Mouse (Mus musculus) urinary bladder, postnatal 25 days (tissue): Measurements from ENCODE around the gene Cxcr6.
A peak's percentile ranks its signal among the peaks of the same experiment; 100 is the strongest.

Source experiments
- DNase-seq: peaks from one replicate; pipeline ENCODE4 v3.0.0; 2022; ENCODE audit warnings: low spot score

The Cxcr6 gene

DNA sequence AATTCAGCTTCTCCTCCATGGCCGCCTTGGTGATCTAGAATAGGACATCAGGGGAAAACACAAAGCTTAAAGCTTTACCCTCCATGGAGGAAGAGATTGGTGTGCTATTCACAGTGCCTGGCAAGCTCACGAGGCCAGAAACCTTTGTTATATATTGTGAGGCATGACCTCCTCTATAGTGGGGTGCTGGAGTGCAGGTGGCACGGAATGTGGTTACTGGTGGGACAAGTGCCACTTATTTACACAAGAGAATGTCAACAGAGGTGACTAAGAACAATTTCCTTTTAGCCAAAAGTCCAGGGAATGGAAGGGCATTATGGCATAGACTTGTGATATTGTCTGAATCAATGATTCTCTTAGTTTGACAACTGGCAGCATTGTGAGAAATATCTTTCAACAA is 20.4 kb downstream of the Cxcr6 start:
- no peak for DNase-seq

DNA sequence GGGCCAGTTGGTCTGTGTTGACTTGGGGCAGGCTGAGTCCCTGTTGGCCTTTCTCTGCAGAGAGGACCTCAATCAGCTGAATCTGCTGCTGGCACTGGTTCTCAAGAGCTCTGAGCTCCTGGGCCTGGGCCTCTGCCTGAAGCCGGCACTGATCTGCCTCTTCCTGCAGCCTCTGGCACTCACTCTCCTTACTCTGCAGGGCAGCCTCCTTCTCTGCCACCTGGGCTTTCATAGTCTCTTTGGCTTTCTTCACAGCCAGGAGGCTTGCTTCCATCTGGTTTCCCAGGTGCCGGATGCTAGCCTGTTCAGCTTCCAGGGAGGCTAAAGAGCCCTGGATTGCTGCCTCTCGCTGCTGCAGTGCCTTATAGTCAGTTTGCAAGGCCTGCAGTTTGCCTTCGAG is 22.6 kb downstream of the Cxcr6 start:
- DNase-seq: no peak

GRCm38 (mm10) chr9:123835851-123836250 is 29.6 kb downstream of the Cxcr6 start:
- DNase-seq: no peak

DNA sequence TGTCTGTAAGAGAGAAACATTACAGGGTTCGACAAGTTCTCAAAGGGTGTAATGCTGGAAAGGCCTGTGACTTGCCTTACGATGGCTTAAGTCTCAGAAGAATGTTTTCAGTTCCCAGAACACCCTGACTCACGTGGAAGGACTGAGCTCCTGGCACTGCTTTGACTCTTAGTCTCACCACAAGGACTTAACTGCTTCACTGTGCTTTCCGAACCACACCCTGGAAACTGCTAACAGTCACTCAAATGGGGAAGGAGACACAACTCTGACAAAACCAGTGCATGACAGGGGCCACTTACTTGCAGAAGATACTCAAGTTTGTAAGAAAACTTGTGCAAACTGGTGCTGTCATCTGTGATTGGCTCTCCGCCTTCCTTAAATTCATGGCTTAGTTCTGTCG is 34.0 kb downstream of the Cxcr6 start:
- no peak for DNase-seq

DNA sequence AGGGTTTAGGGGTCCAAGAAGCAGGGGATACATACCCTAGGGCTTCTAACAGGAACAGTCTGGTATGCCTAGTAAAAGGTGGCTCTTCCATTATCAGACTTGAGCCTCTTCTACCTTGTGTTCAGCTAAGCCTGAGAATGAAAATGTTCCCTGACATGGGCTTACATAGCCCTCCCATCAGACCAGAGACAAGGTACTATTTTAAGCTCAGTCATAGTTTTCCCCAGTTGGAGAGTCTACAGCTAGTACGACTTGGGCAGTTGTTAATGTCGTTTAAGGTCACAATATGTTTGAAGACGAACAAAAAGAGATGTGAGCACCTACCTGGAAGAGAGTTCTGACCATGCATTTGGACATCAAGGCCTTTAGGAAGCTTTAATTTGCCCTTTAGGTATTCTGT is 38.2 kb downstream of the Cxcr6 start:
- no peak for DNase-seq

- no peak for DNase-seq
Measured at GRCm38 (mm10) chr9:123845120-123845519, 38.8 kb downstream of the Cxcr6 start.

DNA sequence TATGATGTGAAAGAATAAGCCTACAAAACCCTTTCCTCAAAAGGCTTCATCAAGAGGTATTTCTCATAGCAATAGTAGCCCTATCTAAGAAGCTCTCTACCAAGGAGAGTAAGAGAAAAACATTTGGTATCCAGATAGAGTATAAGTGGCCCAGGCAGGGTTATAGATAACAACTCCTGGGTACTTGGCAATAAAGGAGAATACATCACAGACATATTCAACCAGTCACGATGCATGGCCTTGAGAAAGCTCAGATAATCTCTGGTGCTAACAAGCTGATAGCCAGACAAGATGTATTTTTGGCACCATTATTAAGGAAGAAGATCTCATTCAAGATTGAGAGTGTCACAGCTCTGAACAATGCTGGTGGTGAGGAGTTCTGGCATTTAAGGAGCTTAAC is 40.2 kb downstream of the Cxcr6 start:
- DNase-seq: no peak

DNA sequence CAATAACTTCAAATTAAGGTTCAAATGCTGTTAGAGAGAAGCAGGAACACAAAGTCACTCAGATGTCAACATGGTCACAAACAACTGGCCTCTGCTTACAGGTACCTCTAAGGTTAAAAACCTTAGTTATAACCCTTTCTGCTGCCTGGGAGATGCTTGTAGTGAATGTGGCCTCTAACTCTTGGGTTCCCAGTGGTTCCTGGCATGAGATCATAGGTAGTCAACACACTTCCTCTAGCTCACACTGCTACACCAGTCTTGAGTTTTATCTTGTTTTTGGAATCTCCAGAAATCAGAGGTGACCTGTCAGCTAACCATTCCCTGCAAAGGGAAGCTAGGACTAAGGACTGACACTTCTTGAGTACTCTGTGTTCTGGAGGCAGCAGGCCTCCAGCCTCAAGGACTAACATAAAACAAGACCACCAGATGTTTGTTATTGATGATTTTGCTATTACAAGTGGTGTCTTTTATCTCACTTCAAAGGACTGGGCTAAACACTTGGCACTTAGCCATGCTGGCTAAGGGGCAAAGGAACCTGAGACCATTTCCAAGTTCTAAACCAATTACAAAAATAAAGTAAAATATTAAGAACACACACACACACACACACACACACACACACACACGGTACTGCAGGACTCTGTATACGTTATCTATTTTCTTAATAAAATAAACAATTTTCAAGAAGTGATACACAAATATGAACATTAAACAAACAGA is 43.9 kb downstream of the Cxcr6 start:
- no peak for DNase-seq

- DNase-seq: no peak
Measured at GRCm38 (mm10) chr9:123850705-123851061, 44.4 kb downstream of the Cxcr6 start.

- DNase-seq: peak; percentile 39
Measured at GRCm38 (mm10) chr9:123851062-123851712, 44.9 kb downstream of the Cxcr6 start.

- peak; percentile 81 for DNase-seq
Measured at GRCm38 (mm10) chr9:123851713-123852448, 45.6 kb downstream of the Cxcr6 start, which contains the start of gene Fyco1. Fyco1 (minus strand) TSS chr9:123851899.

- DNase-seq: no peak
Measured at GRCm38 (mm10) chr9:123852449-123853390, 46.4 kb downstream of the Cxcr6 start.

GRCm38 (mm10) chr9:123856836-123857235 is 50.6 kb downstream of the Cxcr6 start:
- no peak for DNase-seq
